Mouse (Mus musculus) regulatory T cell (primary cell): ENCODE results near the gene Zfp882.
"Not testable (repeated sequence)": the region's sequence is repeated elsewhere in the genome, so short reads cannot be mapped to it uniquely, and the experiment has no call there.

ENCODE experiments used
- in situ Hi-C: fragments of 300-600 bp; cut with MboI, MseI; formaldehyde crosslinking; loops from one replicate; pipeline ENCODE4 v1.15.1; 2025; ENCODE audit warnings: high pct_unique_total_duplicates

Zfp882 gene

GRCm38 (mm10) chr8:71951436-71952161 is 43.2 kb downstream of the Zfp882 start:
- in situ Hi-C loops, result no loop called here

- in situ Hi-C loops, result no loop called here
Measured at GRCm38 (mm10) chr8:71952489-71952888, 44.1 kb downstream of the Zfp882 start.

GRCm38 (mm10) chr8:71952961-71953700 is 44.7 kb downstream of the Zfp882 start:
- in situ Hi-C loops, result not testable (repeated sequence)

GRCm38 (mm10) chr8:71954666-71955065 is 46.3 kb downstream of the Zfp882 start:
- in situ Hi-C loops, result no loop called here

- in situ Hi-C loops, result no loop called here
Measured at GRCm38 (mm10) chr8:71960483-71960882, 52.1 kb downstream of the Zfp882 start.

GRCm38 (mm10) chr8:71961796-71962195 is 53.4 kb downstream of the Zfp882 start:
- in situ Hi-C loops, result no loop called here

- in situ Hi-C loops, result no loop called here
Measured at GRCm38 (mm10) chr8:71964051-71964450, 55.6 kb downstream of the Zfp882 start.

- in situ Hi-C loops, result no loop called here
Measured at GRCm38 (mm10) chr8:71965166-71965565, 56.8 kb downstream of the Zfp882 start.
